Mouse (Mus musculus) hindbrain, embryonic 14.5 days (tissue): ENCODE results near the gene Zfp316. TPM values are rescaled to one million over a fixed set of nuclear protein-coding genes. Genes with fewer than 3 reads are reported as not detected.
A peak's percentile ranks its signal among the peaks of the same experiment; 100 is the strongest.

Experiments used
- ATAC-seq: fragments of 200-750 bp; cut with Nextera tagmentation; 2 replicates; pipeline ENCODE4 v1.8.0; 2017; ENCODE audit warnings: moderate number of reproducible peaks, mild to moderate bottlenecking, moderate TSS enrichment, moderate library complexity; ENCODE audit not compliant: low FRiP score
- DNase-seq: peaks from one replicate; pipeline ENCODE4 v3.0.0-alpha.2; 2015; ENCODE audit warnings: low spot score
- H3K27ac ChIP-seq: fragments of 300-500 bp; sonication (generic); 2 replicates; pipeline ENCODE4 v1.5.1; 2014; ENCODE audit warnings: mild to moderate bottlenecking, moderate library complexity
- H3K27me3 ChIP-seq: fragments of 300-500 bp; sonication (generic); 2 replicates; pipeline ENCODE4 v1.6.1; 2014; ENCODE audit warnings: mild to moderate bottlenecking, low read length, mixed read lengths; ENCODE audit not compliant: control insufficient read depth, insufficient read depth
- H3K36me3 ChIP-seq: fragments of 300-500 bp; sonication (generic); replicated peaks from 2 replicates; pipeline ENCODE4 v1.6.1; 2014; ENCODE audit not compliant: control insufficient read depth, insufficient read depth
- H3K4me1 ChIP-seq: fragments of 300-500 bp; sonication (generic); replicated peaks from 2 replicates; pipeline ENCODE4 v1.6.1; 2014; ENCODE audit warnings: antibody characterized with exemption, low read length, mixed read lengths; ENCODE audit not compliant: control insufficient read depth, insufficient read depth
- H3K4me2 ChIP-seq: fragments of 300-500 bp; sonication (generic); replicated peaks from 2 replicates; pipeline ENCODE4 v1.6.1; 2014; ENCODE audit warnings: mild to moderate bottlenecking, moderate library complexity
- H3K4me3 ChIP-seq: fragments of 300-500 bp; sonication (generic); replicated peaks from 2 replicates; pipeline ENCODE4 v1.5.1; 2014; ENCODE audit warnings: mild to moderate bottlenecking, low read length
- H3K9ac ChIP-seq: fragments of 300-500 bp; sonication (generic); 2 replicates; pipeline ENCODE4 v1.6.1; 2014
- H3K9me3 ChIP-seq: fragments of 300-500 bp; sonication (generic); 2 replicates; pipeline ENCODE4 v1.6.1; 2016; ENCODE audit warnings: low read length; ENCODE audit not compliant: control insufficient read depth
- WGBS: fragments of 180-500 bp; shearing (Covaris S2); extraction: QIAGEN DNeasy Blood & Tissue Kit; methylation state at CpG from one replicate; pipeline ENCODE4 v1.1.7; 2014; 5-methylcytosine and 5-hydroxymethylcytosine counted together
- polyA plus RNA-seq: library from polyadenylated mRNA; unstranded; fragments of >200 nt; fragmentation: Nextera tagmentation; extraction: Ambion mirVana; gene quantifications from 2 replicates; pipeline ENCODE4 v1.2.1, GENCODE M21; 2014

Zfp316 gene
- polyA plus RNA-seq, 1 experiment from 2014 or later: 5.5 TPM

GRCm38 (mm10) chr5:143288378-143288911 is 18.6 kb upstream of the Zfp316 start:
- Histone ChIP-seq H3K36me3 (no peaks in the 10 kb centered on the region), H3K27ac (no peak overlapping the region), H3K4me1 (peaks cover 8% of the 10 kb centered on the region; the same call in 1 of the 2 replicates), H3K27me3 (peaks cover 70% of the 10 kb centered on the region), H3K9ac (no peak overlapping the region), H3K9me3 (no peaks in the 10 kb centered on the region), H3K4me2 (peak overlapping the region; percentile 48), H3K4me3 (no peak overlapping the region)
- 20% methylated on average over 9 of the region's 9 CpGs for WGBS
- ATAC-seq (no peak), DNase-seq (no peak)

- H3K9me3 ChIP-seq: no peaks in the 10 kb centered on the region
- H3K4me1 ChIP-seq: 0 out of 2 replicates have a peak, but pooled peaks cover 4% of the 10 kb centered on the region
- H3K9ac ChIP-seq: 0 out of 2 replicates have a peak overlapping the region, but pooled peaks have one; percentile 24
- peak overlapping the region; percentile 48 for H3K4me2 ChIP-seq
- 2% methylated on average over 48 of the region's 48 CpGs for WGBS
- H3K4me3 ChIP-seq: peak overlapping the region; percentile 11; the same call in 1 of the 2 replicates
- no peak overlapping the region for H3K27ac ChIP-seq
- ATAC-seq (no peak), DNase-seq (no peak)
- H3K27me3 ChIP-seq: peaks cover 65% of the 10 kb centered on the region
- no peaks in the 10 kb centered on the region for H3K36me3 ChIP-seq
Observed at GRCm38 (mm10) chr5:143287774-143288328, 18.0 kb upstream of the Zfp316 start.

GRCm38 (mm10) chr5:143284762-143285161 is 14.9 kb upstream of the Zfp316 start:
- H3K4me2 ChIP-seq: no peak overlapping the region
- no peaks in the 10 kb centered on the region for H3K9me3 ChIP-seq
- peaks cover 37% of the 10 kb centered on the region for H3K27me3 ChIP-seq
- H3K4me1 ChIP-seq: 0 out of 2 replicates have a peak, but pooled peaks cover 4% of the 10 kb centered on the region
- no peak for ATAC-seq
- no peaks in the 10 kb centered on the region for H3K36me3 ChIP-seq
- H3K4me3 ChIP-seq: no peak overlapping the region
- no peak overlapping the region for H3K27ac ChIP-seq
- H3K9ac ChIP-seq: no peak overlapping the region
- DNase-seq: no peak
- 40% methylated on average over 6 of the region's 6 CpGs for WGBS

GRCm38 (mm10) chr5:143279247-143279646 is 9.4 kb upstream of the Zfp316 start:
- no peak overlapping the region for H3K27ac ChIP-seq
- DNase-seq: no peak
- no peaks in the 10 kb centered on the region for H3K9me3 ChIP-seq
- H3K27me3 ChIP-seq: no peaks in the 10 kb centered on the region
- no peak overlapping the region for H3K4me3 ChIP-seq
- H3K4me2 ChIP-seq: no peak overlapping the region
- WGBS: 45% methylated on average over 10 of the region's 10 CpGs
- no peaks in the 10 kb centered on the region for H3K36me3 ChIP-seq
- no peaks in the 10 kb centered on the region for H3K4me1 ChIP-seq
- ATAC-seq: no peak
- no peak overlapping the region for H3K9ac ChIP-seq

GRCm38 (mm10) chr5:143275761-143276160 is 5.9 kb upstream of the Zfp316 start:
- WGBS: 61% methylated on average over 5 of the region's 5 CpGs
- Histone ChIP-seq H3K9ac (no peak overlapping the region), H3K36me3 (no peaks in the 10 kb centered on the region), H3K4me2 (no peak overlapping the region), H3K27me3 (no peaks in the 10 kb centered on the region), H3K9me3 (no peaks in the 10 kb centered on the region), H3K4me1 (peaks cover 4% of the 10 kb centered on the region), H3K27ac (no peak overlapping the region), H3K4me3 (no peak overlapping the region)
- no peak for DNase-seq
- ATAC-seq: no peak

GRCm38 (mm10) chr5:143272540-143273330 is 2.9 kb upstream of the Zfp316 start:
- WGBS: 88% methylated on average over 16 of the region's 16 CpGs
- Histone ChIP-seq H3K4me2 (no peak overlapping the region), H3K4me3 (no peak overlapping the region), H3K27ac (no peak overlapping the region), H3K27me3 (no peaks in the 10 kb centered on the region), H3K4me1 (peaks cover 19% of the 10 kb centered on the region), H3K9me3 (no peaks in the 10 kb centered on the region), H3K9ac (no peak overlapping the region), H3K36me3 (no peaks in the 10 kb centered on the region)
- no peak for DNase-seq
- ATAC-seq: no peak

GRCm38 (mm10) chr5:143272108-143272507 is 2.3 kb upstream of the Zfp316 start:
- Histone ChIP-seq H3K27me3 (no peaks in the 10 kb centered on the region), H3K4me2 (no peak overlapping the region), H3K9ac (no peak overlapping the region), H3K36me3 (no peaks in the 10 kb centered on the region), H3K4me1 (peaks cover 19% of the 10 kb centered on the region), H3K27ac (no peak overlapping the region), H3K4me3 (no peak overlapping the region), H3K9me3 (no peaks in the 10 kb centered on the region)
- ATAC-seq (no peak), DNase-seq (no peak)
- 80% methylated on average over 3 of the region's 3 CpGs for WGBS

GRCm38 (mm10) chr5:143271642-143272041 is 1.8 kb upstream of the Zfp316 start:
- H3K36me3 ChIP-seq: no peaks in the 10 kb centered on the region
- ATAC-seq (no peak), DNase-seq (no peak)
- H3K4me2 ChIP-seq: no peak overlapping the region
- 0 out of 2 replicates have a peak overlapping the region, but pooled peaks have one; percentile 24 for H3K9ac ChIP-seq
- no peak overlapping the region for H3K4me3 ChIP-seq
- peaks cover 19% of the 10 kb centered on the region for H3K4me1 ChIP-seq
- H3K9me3 ChIP-seq: no peaks in the 10 kb centered on the region
- no peaks in the 10 kb centered on the region for H3K27me3 ChIP-seq
- WGBS: 88% methylated on average over 6 of the region's 6 CpGs
- H3K27ac ChIP-seq: no peak overlapping the region

GRCm38 (mm10) chr5:143270151-143270519 is 313 bp upstream of the Zfp316 start:
- Histone ChIP-seq H3K27ac (peak overlapping the region; percentile 83; the same call in 1 of the 2 replicates), H3K4me3 (peak overlapping the region; percentile 74), H3K9ac (peak overlapping the region; percentile 95), H3K36me3 (no peaks in the 10 kb centered on the region), H3K4me2 (peak overlapping the region; percentile 82), H3K27me3 (no peaks in the 10 kb centered on the region), H3K4me1 (peaks cover 22% of the 10 kb centered on the region), H3K9me3 (no peaks in the 10 kb centered on the region)
- ATAC-seq: peak; percentile 28; the same call in 1 of the 2 replicates
- no peak for DNase-seq
- WGBS: 3% methylated on average over 12 of the region's 12 CpGs
